Mouse (Mus musculus) embryo, embryonic 10.5 days (tissue): ENCODE results near the gene Nacc2.

Experiments used
- DNase-seq: peaks from one replicate; pipeline ENCODE4 v3.0.0-alpha.2; 2015; ENCODE audit warnings: low spot score

Gene Nacc2

DNA sequence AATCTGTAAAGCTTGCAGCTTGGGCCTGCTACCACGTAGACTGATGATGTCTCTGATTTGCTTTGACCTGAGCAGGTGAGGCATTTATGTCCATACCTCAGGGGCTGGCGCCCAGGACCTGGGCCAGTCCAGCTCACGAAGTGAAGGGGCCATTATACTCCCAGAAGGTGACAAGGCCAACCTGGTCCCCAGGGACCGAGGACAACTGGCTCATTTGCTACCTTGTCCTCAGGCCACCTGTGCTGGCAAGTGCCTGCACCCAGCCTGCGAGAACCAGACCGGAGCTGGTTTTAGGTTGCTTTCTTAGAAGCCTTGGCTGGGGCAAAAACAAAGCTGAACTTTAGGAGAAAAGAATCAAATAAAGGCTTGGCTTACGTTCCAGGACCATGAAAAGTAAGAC, 29.1 kb downstream of the Nacc2 start:
- no peak for DNase-seq

DNA sequence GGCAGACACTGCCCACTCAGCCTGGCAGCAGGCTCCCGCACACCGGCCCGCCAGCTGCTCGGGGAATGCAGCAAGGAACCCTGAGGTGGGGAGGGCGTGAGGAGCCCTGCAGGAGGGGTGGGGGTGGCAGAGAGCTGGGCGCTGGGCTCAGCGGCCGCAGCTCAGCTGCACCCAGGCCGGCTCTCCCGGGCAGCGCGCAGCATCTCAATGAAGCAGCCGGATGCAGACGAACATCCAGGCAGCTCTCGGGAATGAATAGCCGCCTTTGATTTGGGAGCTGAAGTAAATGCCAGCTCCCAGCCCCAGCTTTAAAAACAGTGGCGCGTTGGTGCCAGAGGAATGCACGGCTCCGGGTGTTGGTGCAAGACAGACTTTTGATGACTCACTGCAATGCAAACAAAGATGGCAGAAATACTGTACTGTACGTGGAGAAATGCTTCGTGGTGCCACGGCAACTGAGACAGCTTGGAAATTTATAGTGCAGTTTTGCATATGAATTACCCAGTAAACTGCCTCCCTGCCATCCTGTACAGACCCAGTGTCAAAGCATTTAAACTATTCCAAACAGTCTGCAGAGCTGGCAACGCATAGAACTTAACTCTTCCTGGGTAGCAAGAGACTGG, 31.1 kb downstream of the Nacc2 start:
- DNase-seq, result peak; percentile 65

DNA sequence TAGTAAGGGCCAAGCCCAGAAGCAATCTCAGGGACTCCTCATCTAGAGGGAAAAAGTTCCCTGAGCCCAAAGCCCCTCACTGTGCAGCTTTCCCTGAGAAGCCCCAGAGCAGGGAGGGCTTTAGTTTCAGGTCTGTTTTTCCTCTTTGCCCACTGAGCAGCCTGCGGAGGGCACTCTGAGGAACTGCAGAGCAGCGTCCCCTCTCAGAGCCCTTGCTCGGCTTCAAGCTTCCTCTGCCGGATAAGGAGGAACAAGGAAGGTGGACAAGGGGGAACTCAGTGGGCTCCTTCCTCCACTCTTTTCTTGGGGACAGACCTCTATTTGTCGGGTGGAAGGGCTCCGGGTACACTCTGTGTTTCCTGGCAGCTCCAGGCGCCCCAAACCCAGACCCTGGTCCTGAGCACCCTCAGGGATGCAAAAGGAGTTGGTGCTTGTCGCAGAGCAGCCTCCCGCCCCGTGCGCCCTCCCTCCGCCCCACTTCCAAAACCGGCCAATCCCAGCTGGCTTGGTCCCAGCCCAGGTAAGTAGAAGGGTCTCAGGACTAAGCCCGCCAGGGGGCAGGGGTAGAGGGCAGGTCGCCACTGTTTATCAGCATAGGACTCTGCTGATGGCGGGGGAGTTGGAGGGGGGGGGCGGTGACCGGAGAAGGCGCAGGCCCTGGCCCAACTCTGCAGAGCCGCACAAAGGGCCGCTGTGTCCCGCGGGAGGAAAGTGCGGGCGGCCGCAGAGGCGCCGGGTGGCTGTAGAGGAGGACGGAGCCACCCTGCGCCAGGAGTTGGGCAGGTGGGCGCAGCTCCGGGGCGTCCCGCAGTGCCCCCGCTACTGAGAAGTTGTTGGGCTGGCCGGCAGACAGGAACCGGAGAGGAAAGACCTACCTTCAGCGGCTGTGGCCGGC, 31.9 kb downstream of the Nacc2 start:
- peak; percentile 60 for DNase-seq

- DNase-seq, result no peak
Observed at GRCm38 (mm10) chr2:26089005-26089404, 34.0 kb downstream of the Nacc2 start.

GRCm38 (mm10) chr2:26086926-26087600, 36.0 kb downstream of the Nacc2 start:
- DNase-seq, result no peak

DNA sequence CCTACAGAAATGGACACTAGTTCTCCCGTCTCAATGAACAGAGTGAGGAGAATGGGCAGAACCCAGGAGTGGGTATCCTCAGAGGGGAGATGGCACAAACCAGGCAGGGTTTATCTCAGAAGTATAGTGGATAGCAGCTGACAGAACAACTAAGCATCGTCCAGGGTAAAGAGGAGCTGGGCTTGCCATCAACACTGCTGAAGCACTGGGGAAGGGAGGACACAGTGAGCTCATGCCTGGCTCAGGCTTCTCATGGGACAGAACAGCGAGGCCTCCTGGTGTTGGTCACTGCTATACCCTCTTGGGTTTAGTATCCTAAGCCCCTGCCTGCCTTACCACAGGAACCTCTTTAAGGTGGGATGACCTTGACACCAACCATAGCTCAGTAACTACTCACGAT, 36.5 kb downstream of the Nacc2 start:
- no peak for DNase-seq

DNA sequence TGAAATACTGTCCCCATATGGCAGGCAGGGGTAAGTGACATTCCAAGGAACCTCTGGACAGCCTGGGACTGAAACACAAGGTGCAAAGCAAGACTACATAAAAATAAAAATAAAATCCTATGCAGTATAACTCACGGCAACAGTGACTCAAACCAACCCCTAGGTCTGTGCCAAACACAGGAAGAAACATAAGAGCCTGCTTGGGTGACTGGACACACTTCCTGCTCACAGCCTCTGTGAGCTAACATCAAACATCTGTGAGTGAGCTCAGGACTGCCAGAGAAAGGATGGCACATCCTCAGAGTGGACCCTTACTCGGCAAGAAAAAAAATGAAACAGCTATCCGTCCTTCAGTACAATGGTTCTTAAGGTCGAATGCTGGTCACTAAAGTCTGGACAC, 40.1 kb downstream of the Nacc2 start:
- no peak for DNase-seq

DNA sequence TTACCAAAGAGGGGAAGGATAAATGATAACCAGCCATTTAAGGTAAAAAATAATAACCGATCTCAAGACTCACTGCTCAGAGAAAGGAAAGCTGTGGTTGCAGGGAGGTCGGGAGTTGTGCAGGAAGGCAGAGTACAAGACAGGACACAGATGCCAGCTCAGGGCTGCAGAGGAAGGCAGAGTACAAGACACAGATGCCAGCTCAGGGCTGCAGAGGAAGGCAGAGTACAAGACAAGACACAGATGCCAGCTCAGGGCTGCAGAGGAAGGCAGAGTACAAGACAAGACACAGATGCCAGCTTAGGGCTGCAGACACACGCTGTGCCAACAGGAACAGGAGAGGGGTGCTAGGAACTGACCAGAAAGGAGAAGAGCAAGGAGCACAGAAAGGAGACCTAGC, 42.2 kb downstream of the Nacc2 start:
- DNase-seq, result no peak

DNA sequence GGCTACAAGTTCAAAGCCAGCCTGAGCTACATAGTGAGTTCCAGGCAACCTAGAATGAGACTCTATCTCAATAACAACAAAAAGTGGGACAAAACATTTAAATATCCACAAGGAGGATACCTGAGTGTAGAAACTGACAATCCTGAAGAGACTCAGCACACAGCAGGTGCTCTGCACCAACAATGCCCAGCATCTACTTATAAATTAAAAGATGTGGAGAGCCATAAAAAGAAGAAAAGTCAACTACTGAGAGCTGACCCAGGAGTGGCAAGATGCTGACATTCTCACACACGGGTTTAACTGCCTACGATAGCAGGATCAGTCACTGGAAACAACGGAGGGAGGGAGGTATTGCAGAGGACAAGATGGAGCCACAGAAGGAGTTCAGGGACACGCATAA, 43.6 kb downstream of the Nacc2 start:
- DNase-seq, result no peak

- DNase-seq, result no peak
Observed at GRCm38 (mm10) chr2:26077068-26077467, 46.0 kb downstream of the Nacc2 start.

GRCm38 (mm10) chr2:26076121-26076520, 46.9 kb downstream of the Nacc2 start:
- no peak for DNase-seq

- no peak for DNase-seq
Observed at GRCm38 (mm10) chr2:26074551-26074950, 48.5 kb downstream of the Nacc2 start.

- DNase-seq, result no peak
Observed at GRCm38 (mm10) chr2:26068592-26068991, 54.4 kb downstream of the Nacc2 start.

GRCm38 (mm10) chr2:26068175-26068574, 54.8 kb downstream of the Nacc2 start:
- no peak for DNase-seq

- no peak for DNase-seq
Observed at GRCm38 (mm10) chr2:26066527-26066926, 56.5 kb downstream of the Nacc2 start.

- DNase-seq, result no peak
Observed at GRCm38 (mm10) chr2:26062742-26063427, 60.1 kb downstream of the Nacc2 start.

DNA sequence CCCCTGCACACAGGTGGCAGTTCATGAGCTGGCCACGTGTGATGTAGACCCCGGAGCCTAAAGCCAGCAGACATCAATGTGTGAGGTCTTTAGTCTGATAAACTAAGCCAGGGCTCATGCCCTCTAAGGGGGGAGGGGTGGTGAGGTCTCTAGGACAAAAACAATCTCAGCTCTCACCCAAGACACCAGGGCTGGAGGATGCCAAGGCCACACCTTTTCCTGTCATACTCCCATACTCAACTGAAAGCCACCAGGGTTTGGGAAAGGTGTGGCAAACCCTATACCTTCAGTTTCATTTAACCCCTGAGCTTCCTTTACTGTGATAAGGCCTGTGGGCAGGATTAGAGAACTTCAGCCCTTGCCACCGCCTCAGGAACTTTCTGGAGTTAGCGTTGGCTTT, 60.8 kb downstream of the Nacc2 start:
- DNase-seq, result no peak

GRCm38 (mm10) chr2:26061018-26061666, 61.9 kb downstream of the Nacc2 start:
- no peak for DNase-seq

- DNase-seq, result no peak
Observed at GRCm38 (mm10) chr2:26057053-26057452, 66.0 kb downstream of the Nacc2 start.

DNA sequence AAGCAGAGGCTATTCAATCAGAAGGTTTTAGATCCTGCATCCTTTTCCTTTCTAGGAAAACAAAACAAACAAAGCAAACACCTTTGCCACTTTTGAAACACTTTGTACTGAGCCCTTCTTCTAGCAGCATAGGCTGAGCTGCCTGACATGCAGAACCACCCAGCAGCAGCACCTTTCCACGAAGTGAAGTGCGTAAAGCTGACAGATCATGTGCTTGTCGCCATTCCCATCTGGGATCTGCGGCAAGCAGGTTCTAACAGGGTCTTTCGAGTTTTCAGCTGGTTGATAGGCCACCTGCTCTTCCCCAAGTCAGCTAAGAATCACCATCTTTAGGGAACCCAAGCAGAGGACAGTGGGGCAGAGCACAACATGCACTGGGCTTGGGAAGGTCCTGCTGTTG, 66.8 kb downstream of the Nacc2 start:
- DNase-seq, result no peak

DNA sequence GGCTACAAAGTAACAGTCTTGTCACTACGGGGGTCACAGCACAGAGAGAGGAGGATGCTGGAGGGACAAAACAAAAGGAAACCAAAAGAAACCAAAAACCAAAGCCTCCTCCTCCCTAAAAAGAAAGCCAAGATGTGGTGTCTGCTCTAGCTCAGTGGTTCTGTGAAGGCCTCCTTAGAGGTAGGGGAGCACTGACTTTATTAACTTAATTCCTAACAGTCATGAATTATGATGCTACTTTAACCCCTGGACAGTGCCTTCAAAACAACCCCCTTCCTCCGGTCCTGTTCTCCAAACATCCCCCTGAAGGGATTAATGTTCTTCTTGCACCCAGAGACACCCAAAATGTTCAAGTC, 67.3 kb downstream of the Nacc2 start:
- DNase-seq, result no peak
